Mouse (Mus musculus): Measurements from ENCODE around the gene Xpnpep2. TPM values are rescaled to one million over a fixed set of nuclear protein-coding genes. Genes with fewer than 3 reads are reported as not detected.

Xpnpep2 gene
- polyA plus RNA-seq, 1 experiment from 2014 or later = 4.3 TPM

GRCm38 (mm10) chrX:48129167-48129566, 20.6 kb downstream of the Xpnpep2 start:
- no peak overlapping the region for H3K27ac ChIP-seq
- no peak overlapping the region for H3K4me3 ChIP-seq
- H3K36me3 ChIP-seq = no peaks in the 10 kb centered on the region
- H3K4me1 ChIP-seq = no peaks in the 10 kb centered on the region
- H3K27me3 ChIP-seq = no peaks in the 10 kb centered on the region
- WGBS = 75% methylated on average over 1 of the region's 1 CpGs
- H3K9me3 ChIP-seq = no peaks in the 10 kb centered on the region
- H3K9ac ChIP-seq = no peak overlapping the region
- no peak overlapping the region for H3K4me2 ChIP-seq (replicated peaks)
- ATAC-seq (ENCODE audit: low FRiP score, low read depth) = no peak

GRCm38 (mm10) chrX:48136935-48137334, 28.4 kb downstream of the Xpnpep2 start:
- H3K9ac ChIP-seq = no peak overlapping the region
- H3K27ac ChIP-seq = no peak overlapping the region
- H3K4me1 ChIP-seq = no peaks in the 10 kb centered on the region
- no peaks in the 10 kb centered on the region for H3K9me3 ChIP-seq
- H3K36me3 ChIP-seq = no peaks in the 10 kb centered on the region
- WGBS = 77% methylated on average over 4 of the region's 4 CpGs
- no peaks in the 10 kb centered on the region for H3K27me3 ChIP-seq
- no peak overlapping the region for H3K4me3 ChIP-seq
- no peak for ATAC-seq (ENCODE audit: low FRiP score, low read depth)
- H3K4me2 ChIP-seq (replicated peaks) = no peak overlapping the region

GRCm38 (mm10) chrX:48138011-48138410, 29.5 kb downstream of the Xpnpep2 start:
- H3K9me3 ChIP-seq = no peaks in the 10 kb centered on the region
- H3K4me1 ChIP-seq = 0 out of 2 replicates have a peak, but pooled peaks cover 2% of the 10 kb centered on the region
- no peak overlapping the region for H3K9ac ChIP-seq
- H3K4me3 ChIP-seq = no peak overlapping the region
- no peak overlapping the region for H3K27ac ChIP-seq
- H3K36me3 ChIP-seq = no peaks in the 10 kb centered on the region
- ATAC-seq (ENCODE audit: low FRiP score, low read depth) = no peak
- H3K4me2 ChIP-seq (replicated peaks) = no peak overlapping the region
- 65% methylated on average over 6 of the region's 6 CpGs for WGBS
- H3K27me3 ChIP-seq = no peaks in the 10 kb centered on the region

- no peaks in the 10 kb centered on the region for H3K27me3 ChIP-seq
- WGBS = 49% methylated on average over 7 of the region's 7 CpGs
- H3K27ac ChIP-seq = no peak overlapping the region
- no peaks in the 10 kb centered on the region for H3K36me3 ChIP-seq
- H3K9me3 ChIP-seq = no peaks in the 10 kb centered on the region
- ATAC-seq (ENCODE audit: low FRiP score, low read depth) = no peak
- H3K9ac ChIP-seq = no peak overlapping the region
- H3K4me1 ChIP-seq = 0 out of 2 replicates have a peak, but pooled peaks cover 5% of the 10 kb centered on the region
- H3K4me2 ChIP-seq (replicated peaks) = no peak overlapping the region
- H3K4me3 ChIP-seq = no peak overlapping the region
Observed at GRCm38 (mm10) chrX:48138539-48139275, 30.2 kb downstream of the Xpnpep2 start.

GRCm38 (mm10) chrX:48139368-48140285, 31.1 kb downstream of the Xpnpep2 start:
- 50% methylated on average over 14 of the region's 14 CpGs for WGBS
- no peak overlapping the region for H3K27ac ChIP-seq
- no peak for ATAC-seq (ENCODE audit: low FRiP score, low read depth)

GRCm38 (mm10) chrX:48140286-48140877, 31.9 kb downstream of the Xpnpep2 start:
- H3K4me3 ChIP-seq = no peak overlapping the region
- 56% methylated on average over 3 of the region's 3 CpGs for WGBS
- 0 out of 2 replicates have a peak, but pooled peaks cover 5% of the 10 kb centered on the region for H3K4me1 ChIP-seq
- no peaks in the 10 kb centered on the region for H3K9me3 ChIP-seq
- H3K27me3 ChIP-seq = no peaks in the 10 kb centered on the region
- H3K4me2 ChIP-seq (replicated peaks) = no peak overlapping the region
- no peak for ATAC-seq (ENCODE audit: low FRiP score, low read depth)
- no peak overlapping the region for H3K9ac ChIP-seq
- no peak overlapping the region for H3K27ac ChIP-seq
- H3K36me3 ChIP-seq = no peaks in the 10 kb centered on the region

More at GRCm38 (mm10) chrX:48139368-48140285, 31.1 kb downstream of the Xpnpep2 start:
- Histone ChIP-seq H3K4me2 (replicated peaks) (no peak overlapping the region), H3K27me3 (no peaks in the 10 kb centered on the region), H3K9ac (no peak overlapping the region), H3K4me1 (0 out of 2 replicates have a peak, but pooled peaks cover 5% of the 10 kb centered on the region), H3K4me3 (no peak overlapping the region), H3K36me3 (no peaks in the 10 kb centered on the region), H3K9me3 (no peaks in the 10 kb centered on the region)

GRCm38 (mm10) chrX:48141481-48141880, 33.0 kb downstream of the Xpnpep2 start:
- H3K4me2 ChIP-seq (replicated peaks) = no peak overlapping the region
- no peak overlapping the region for H3K9ac ChIP-seq
- H3K4me1 ChIP-seq = 0 out of 2 replicates have a peak, but pooled peaks cover 5% of the 10 kb centered on the region
- H3K27me3 ChIP-seq = no peaks in the 10 kb centered on the region
- no peaks in the 10 kb centered on the region for H3K36me3 ChIP-seq
- no peak overlapping the region for H3K4me3 ChIP-seq
- 84% methylated on average over 6 of the region's 6 CpGs for WGBS
- ATAC-seq (ENCODE audit: low FRiP score, low read depth) = no peak
- H3K27ac ChIP-seq = no peak overlapping the region
- no peaks in the 10 kb centered on the region for H3K9me3 ChIP-seq

- Histone ChIP-seq H3K4me2 (replicated peaks) (peak overlapping the region; percentile 54), H3K27me3 (no peaks in the 10 kb centered on the region), H3K4me3 (peak overlapping the region; percentile 31), H3K27ac (no peak overlapping the region), H3K9ac (no peak overlapping the region), H3K4me1 (0 out of 2 replicates have a peak, but pooled peaks cover 5% of the 10 kb centered on the region), H3K9me3 (no peaks in the 10 kb centered on the region), H3K36me3 (no peaks in the 10 kb centered on the region)
- 52% methylated on average over 26 of the region's 26 CpGs for WGBS
- no peak for ATAC-seq (ENCODE audit: low FRiP score, low read depth)
Observed at GRCm38 (mm10) chrX:48143415-48144335, 35.1 kb downstream of the Xpnpep2 start.

- no peak within 1 kb of the TSS for H3K4me3 ChIP-seq
- H3K9ac ChIP-seq = no peak within 1 kb of the TSS
- no peaks in the 10 kb centered on the region for H3K36me3 ChIP-seq
- no peaks in the 10 kb centered on the region for H3K27me3 ChIP-seq
- no peaks in the 10 kb centered on the region for H3K9me3 ChIP-seq
- H3K4me2 ChIP-seq (replicated peaks) = no peak within 1 kb of the TSS
- WGBS = 88% methylated on average over 4 of the region's 4 CpGs
- 0 out of 2 replicates have a peak, but pooled peaks cover 5% of the 10 kb centered on the region for H3K4me1 ChIP-seq
- ATAC-seq (ENCODE audit: low FRiP score, low read depth) = no peak
- no peak within 1 kb of the TSS for H3K27ac ChIP-seq
Observed at GRCm38 (mm10) chrX:48146262-48146661, 37.7 kb downstream of the Xpnpep2 start, which contains the start of gene Sash3. Gene Sash3, plus strand, starts transcription at chrX:48146436.

- Histone ChIP-seq H3K27ac (no peak overlapping the region), H3K9me3 (no peaks in the 10 kb centered on the region), H3K4me3 (no peak overlapping the region), H3K9ac (no peak overlapping the region), H3K27me3 (no peaks in the 10 kb centered on the region), H3K4me1 (0 out of 2 replicates have a peak, but pooled peaks cover 5% of the 10 kb centered on the region), H3K36me3 (no peaks in the 10 kb centered on the region), H3K4me2 (replicated peaks) (no peak overlapping the region)
- WGBS = 81% methylated on average over 2 of the region's 2 CpGs
- ATAC-seq (ENCODE audit: low FRiP score, low read depth) = no peak
Observed at GRCm38 (mm10) chrX:48147226-48147625, 38.7 kb downstream of the Xpnpep2 start.

GRCm38 (mm10) chrX:48147741-48148186, 39.2 kb downstream of the Xpnpep2 start:
- H3K9ac ChIP-seq = no peak overlapping the region
- no peaks in the 10 kb centered on the region for H3K36me3 ChIP-seq
- 0 out of 2 replicates have a peak, but pooled peaks cover 5% of the 10 kb centered on the region for H3K4me1 ChIP-seq
- H3K4me2 ChIP-seq (replicated peaks) = no peak overlapping the region
- 85% methylated on average over 7 of the region's 7 CpGs for WGBS
- no peak for ATAC-seq (ENCODE audit: low FRiP score, low read depth)
- H3K9me3 ChIP-seq = no peaks in the 10 kb centered on the region
- H3K27me3 ChIP-seq = no peaks in the 10 kb centered on the region
- H3K4me3 ChIP-seq = no peak overlapping the region
- H3K27ac ChIP-seq = no peak overlapping the region

Measured in limb, embryonic 13.5 days (tissue).